Mouse (Mus musculus) erythroblast, embryonic 14.5 days (primary cell): ENCODE measurements around the gene Utrn.

Experiments used
- GATA1 ChIP-seq: IDR thresholded peaks from 2 replicates; pipeline ENCODE4 v1.6.1; 2012; ENCODE audit warnings: low read length, inconsistent platforms, mixed read lengths
- TAL1 ChIP-seq: IDR thresholded peaks from 3 replicates; pipeline ENCODE4 v1.6.1; 2012; ENCODE audit warnings: low read length, inconsistent platforms, mixed read lengths

DNA sequence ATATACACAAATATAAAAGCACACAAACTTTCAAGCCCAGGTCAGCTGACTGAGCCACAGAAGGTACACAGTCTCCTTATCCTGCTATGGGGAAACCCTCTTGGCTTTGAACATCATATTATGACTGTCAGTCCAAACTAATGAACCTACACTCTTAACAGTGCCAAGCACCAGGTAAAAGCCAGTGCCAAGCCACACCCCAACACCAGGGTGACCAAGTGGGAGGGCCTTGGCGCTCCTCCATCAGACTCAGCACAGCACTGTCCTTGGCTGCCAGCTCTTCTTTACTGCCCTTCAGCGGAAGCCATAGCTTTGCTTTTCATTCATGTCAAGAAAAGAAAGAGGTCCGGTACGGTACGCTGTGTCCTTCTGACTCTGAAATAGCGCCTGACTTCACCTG is 51.8 kb downstream of the Utrn start:
- no peak for TF ChIP-seq TAL1
- no peak for TF ChIP-seq GATA1
